Mouse (Mus musculus) macrophage (primary cell): ENCODE results near the gene Nrm. TPM values are rescaled to one million over a fixed set of nuclear protein-coding genes. Genes with fewer than 3 reads are reported as not detected.

Experiments
- H3K27ac ChIP-seq: fragments of 350-480 bp; formaldehyde crosslinking; 2 replicates; pipeline ENCODE4 v1.9.0; 2021
- H3K36me3 ChIP-seq: fragments of 350-480 bp; formaldehyde crosslinking; 2 replicates; pipeline ENCODE4 v1.9.0; 2021; ENCODE audit errors: inconsistent target
- H3K4me3 ChIP-seq: fragments of 350-480 bp; formaldehyde crosslinking; 2 replicates; pipeline ENCODE4 v1.9.0; 2021; ENCODE audit errors: inconsistent target
- H3K79me2 ChIP-seq: fragments of 350-480 bp; formaldehyde crosslinking; 2 replicates; pipeline ENCODE4 v1.9.0; 2021; ENCODE audit errors: inconsistent target
- WGBS: methylation state at CpG from one replicate; pipeline ENCODE4 v1.1.7; 2026; ENCODE audit warnings: inconsistent platforms; ENCODE audit not compliant: missing documents; 5-methylcytosine and 5-hydroxymethylcytosine counted together
- polyA plus RNA-seq: library from polyadenylated mRNA; stranded (reverse); fragments of 250-400 nt; gene quantifications from 3 replicates; pipeline ENCODE4 v1.2.4, GENCODE M21; 2018; ENCODE audit warnings: inconsistent platforms
- total RNA-seq, 78 experiments: library from RNA; depleted of rRNA; stranded (reverse); fragments of 250-400 nt; gene quantifications; 1 replicate in 9 of 78; 2 replicates in 24 of 78; 3 replicates in 43 of 78; 4 replicates in 2 of 78; pipeline ENCODE4 v1.2.4; 2018; ENCODE audit warnings: inconsistent platforms in 56 of 78

Gene Nrm
- total RNA-seq (2018; cell fraction: chromatin; rRNA removed), result 1 to 10 TPM in 12 of 26 experiments, under 1 TPM in 3, not detected in 11; 0.48 to 6.9 (median 1.9) TPM
- 1 to 10 TPM; 4.5 to 9.2 (median 6.2) TPM for total RNA-seq (2018; cell fraction: cytosol; rRNA removed)
- total RNA-seq (2018; cell fraction: nucleus; rRNA removed), result 10 to 100 TPM in 4 of 26 experiments, 1 to 10 TPM in 22; 2.0 to 31.9 (median 4.7) TPM
- 5.9 to 14.4 TPM (median 6.8 TPM) in 3 replicates for polyA plus RNA-seq

DNA sequence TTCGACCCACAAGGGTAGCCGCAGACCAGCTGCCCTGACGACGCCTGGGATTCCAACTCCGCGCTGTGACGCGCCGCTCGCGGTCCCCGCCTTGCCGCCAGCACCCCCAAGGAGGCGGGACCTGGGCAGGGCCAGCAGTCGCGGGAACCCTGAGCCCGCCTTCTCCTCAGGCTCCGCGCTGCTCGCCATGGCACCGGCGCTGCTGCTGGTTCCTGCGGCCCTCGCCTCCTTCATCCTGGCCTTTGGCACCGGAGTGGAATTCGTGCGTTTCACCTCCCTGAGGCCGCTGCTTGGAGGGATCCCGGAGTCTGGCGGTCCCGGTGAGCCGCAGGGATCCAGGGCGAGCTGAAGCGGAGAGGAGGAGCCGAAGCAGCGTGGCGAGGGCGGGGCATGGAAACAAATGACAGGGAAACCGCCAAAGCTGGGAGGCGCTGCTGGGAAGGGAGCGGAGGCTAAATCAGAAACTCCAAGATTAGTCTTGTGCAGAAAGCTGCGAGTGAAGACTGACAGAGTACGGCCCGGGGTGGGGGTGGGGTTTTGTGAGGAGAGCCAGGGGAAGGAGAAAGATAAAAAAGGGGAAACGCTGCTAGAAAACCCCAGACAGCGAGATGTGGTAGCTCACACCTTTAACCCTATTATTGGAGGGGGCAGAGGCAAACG, at the start of gene Nrm:
Nrm (plus strand) TSS at position 121 of the 660 bp plus-strand sequence.
- Histone ChIP-seq H3K4me3 (peak within 1 kb of the TSS; percentile 23), H3K79me2 (peaks cover 20% of the 10 kb centered on the region; the same call in 1 of the 2 replicates), H3K27ac (peak within 1 kb of the TSS; percentile 71), H3K36me3 (no peaks in the 10 kb centered on the region)
- WGBS, result 2% methylated on average over 46 of the region's 47 CpGs

DNA sequence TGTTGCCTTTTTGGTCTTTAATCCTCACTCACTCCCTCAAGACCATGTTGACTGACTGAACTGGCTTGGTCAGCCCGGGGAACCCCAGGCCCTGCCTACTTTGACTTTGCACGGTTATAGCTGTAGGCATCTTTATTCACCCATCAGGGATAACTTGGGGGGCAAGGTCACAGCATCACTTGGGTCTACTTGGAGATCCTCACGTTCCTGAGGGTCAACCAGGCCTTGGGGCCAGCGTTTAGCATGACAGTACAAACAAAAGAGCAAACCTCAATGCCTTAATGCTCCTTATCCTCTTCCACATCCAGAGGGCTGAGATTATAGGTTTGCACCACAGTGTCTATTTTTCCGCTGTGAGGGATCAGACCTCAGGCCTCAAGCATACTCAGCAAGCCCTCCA, 48.8 kb upstream of the Nrm start:
- Histone ChIP-seq H3K36me3 (no peaks in the 10 kb centered on the region), H3K4me3 (no peak overlapping the region), H3K27ac (peak overlapping the region; percentile 86), H3K79me2 (no peaks in the 10 kb centered on the region)
- WGBS, result 92% methylated on average over 5 of the region's 5 CpGs

DNA sequence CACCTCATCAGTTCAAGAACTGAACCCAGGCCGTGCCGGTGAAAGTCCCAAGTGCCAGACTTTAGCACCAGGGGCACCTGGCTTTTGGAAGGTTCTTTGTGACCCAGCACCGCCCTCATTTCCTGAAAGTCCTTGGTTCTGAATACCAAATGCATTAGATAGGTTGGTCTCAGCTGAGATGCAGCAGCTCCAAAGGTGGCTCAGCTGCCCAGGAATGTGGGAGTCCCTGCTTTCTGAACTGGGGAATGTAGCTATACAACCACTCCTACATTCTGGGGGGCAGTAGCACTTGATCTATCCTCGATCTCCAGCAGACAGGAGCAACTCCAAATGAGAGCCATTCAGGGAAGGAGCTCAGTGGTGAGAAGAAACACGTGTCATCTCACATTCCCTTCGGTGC, 48.4 kb upstream of the Nrm start:
- Histone ChIP-seq H3K36me3 (no peaks in the 10 kb centered on the region), H3K27ac (peak overlapping the region; percentile 86), H3K4me3 (no peak overlapping the region), H3K79me2 (no peaks in the 10 kb centered on the region)
- 58% methylated on average over 6 of the region's 6 CpGs for WGBS

DNA sequence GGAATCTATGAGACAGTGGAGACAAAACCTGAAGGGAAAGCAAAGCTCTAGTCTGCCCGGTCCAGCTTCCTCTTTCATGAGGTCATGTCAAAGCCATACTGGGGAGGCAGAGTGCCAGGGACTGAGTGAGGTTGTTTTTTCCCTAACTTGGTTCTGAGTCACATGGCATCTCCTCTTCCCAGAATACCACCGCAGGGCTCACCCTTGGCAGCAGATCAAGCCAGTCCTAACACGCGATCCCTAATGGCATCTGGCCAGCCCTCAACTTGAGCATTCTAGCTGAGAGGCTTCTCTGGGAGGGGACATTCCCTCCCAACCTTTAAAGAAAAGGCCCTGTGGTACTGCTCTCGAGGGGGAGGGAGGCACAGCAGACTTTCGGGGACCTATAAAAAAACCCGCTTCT, 47.9 kb upstream of the Nrm start:
- H3K27ac ChIP-seq, result peak overlapping the region; percentile 86
- no peak overlapping the region for H3K4me3 ChIP-seq
- 7% methylated on average over 7 of the region's 7 CpGs for WGBS
- no peaks in the 10 kb centered on the region for H3K36me3 ChIP-seq
- no peaks in the 10 kb centered on the region for H3K79me2 ChIP-seq

DNA sequence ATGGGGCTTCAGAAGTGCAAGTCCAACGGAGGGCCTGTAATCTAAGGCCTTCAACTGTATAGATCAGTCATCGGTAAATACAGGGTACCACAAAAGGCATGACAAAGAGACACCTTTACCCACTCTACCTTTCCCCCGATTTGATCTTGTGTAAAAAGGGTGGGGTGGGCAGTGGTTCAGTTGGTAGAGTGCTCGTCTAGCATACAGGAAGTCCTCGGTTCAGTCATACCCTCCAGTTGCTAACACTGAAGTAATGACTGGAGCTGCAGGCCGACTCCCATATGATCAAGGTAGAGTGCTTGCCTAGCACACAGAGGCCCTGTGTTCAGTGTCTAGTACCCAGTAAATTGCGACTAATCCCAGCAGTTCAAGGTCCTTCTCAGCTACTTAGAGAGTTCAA, 47.5 kb upstream of the Nrm start:
- no peaks in the 10 kb centered on the region for H3K36me3 ChIP-seq
- peak overlapping the region; percentile 86 for H3K27ac ChIP-seq
- 21% methylated on average over 6 of the region's 7 CpGs for WGBS
- no peak overlapping the region for H3K4me3 ChIP-seq
- no peaks in the 10 kb centered on the region for H3K79me2 ChIP-seq

DNA sequence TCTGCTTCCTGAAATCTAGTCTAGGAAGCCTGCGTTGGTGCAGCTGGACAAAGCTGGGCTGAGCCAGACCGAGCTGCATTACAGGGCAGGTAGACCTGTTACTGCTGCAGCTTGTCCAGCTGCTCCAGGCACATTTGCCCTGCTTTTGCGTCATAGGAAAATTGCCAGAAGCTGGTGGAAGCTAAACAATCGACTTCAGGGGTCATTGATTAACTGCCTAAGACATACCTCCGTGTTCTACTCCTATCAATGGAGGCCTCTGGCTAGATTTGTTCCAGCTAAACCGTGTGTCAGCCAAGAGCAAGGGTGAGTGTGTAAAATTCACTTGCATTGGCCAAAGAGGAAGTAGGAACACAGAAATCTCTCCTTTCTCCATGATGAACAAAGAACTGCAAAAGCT, 46.4 kb upstream of the Nrm start:
- H3K4me3 ChIP-seq, result no peak overlapping the region
- peak overlapping the region; percentile 86 for H3K27ac ChIP-seq
- WGBS, result 44% methylated on average over 6 of the region's 6 CpGs

DNA sequence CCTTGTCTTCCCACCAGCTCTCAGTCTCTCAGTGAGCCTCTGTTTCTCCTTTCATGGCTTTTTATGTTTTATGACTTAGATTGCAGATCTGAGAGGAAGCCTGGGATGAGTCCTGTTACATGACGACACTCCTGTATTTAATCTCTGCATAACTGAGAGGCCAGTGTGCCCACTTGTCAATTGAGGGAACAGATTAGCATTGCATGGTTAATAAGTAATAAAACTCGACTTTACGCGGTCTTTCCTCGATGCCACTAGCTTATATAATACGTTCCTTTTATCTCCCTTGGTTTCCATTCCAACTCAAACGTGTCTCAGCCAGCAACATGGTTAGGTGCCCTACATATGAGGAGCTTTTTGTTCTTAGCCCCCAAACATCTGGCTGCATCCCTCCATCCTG, 45.3 kb upstream of the Nrm start:
- 81% methylated on average over 7 of the region's 7 CpGs for WGBS
- H3K4me3 ChIP-seq, result no peak overlapping the region

More for the DNA sequence above, 46.4 kb upstream of the Nrm start:
- Histone ChIP-seq H3K79me2 (no peaks in the 10 kb centered on the region), H3K36me3 (no peaks in the 10 kb centered on the region)

DNA sequence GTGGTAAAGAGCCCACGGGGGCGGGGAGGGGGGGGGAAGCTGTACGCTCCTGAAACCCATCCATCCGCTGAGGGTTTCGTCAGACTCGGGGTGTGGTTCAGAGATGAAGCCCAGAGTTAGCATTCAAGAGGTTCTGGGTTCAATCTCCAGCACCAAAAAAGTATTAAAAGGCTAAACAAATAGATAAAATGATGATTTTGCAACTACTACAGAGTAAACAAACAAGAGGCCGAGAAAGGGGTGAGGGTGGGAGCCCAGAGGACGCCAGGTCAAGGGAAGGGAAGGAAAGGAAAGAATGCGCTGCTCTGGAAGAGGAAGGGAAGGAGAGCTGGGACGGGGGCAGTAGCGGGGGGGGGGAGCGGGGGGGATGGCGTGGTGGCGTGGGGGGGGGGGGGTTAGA, 44.4 kb upstream of the Nrm start:
- WGBS, result 75% methylated on average over 6 of the region's 14 CpGs
- peaks cover 3% of the 10 kb centered on the region for H3K79me2 ChIP-seq
- H3K36me3 ChIP-seq, result no peaks in the 10 kb centered on the region

More for the DNA sequence above, 45.3 kb upstream of the Nrm start:
- H3K36me3 ChIP-seq, result no peaks in the 10 kb centered on the region
- H3K79me2 ChIP-seq, result no peaks in the 10 kb centered on the region
- peak overlapping the region; percentile 86; the same call in 1 of the 2 replicates for H3K27ac ChIP-seq

DNA sequence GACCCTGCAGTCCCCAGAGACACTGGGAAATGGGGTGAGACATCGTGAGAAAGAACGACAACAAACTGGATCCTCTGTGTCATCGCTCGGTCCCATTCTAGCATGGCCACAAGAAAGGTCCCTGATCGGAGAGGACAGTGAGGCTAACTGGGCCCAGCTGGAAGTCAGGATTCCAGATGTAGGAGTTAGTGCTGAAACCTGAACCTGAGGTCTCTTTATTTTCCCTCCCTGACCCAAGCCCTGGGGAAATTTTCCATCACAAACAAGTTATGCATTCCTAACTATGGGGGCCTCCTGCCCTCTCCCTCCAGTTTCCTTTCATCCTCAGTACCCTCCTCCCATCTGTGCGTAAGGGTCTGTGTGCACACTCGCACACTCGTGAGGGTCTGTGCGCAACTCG, 43.9 kb upstream of the Nrm start:
- Histone ChIP-seq H3K4me3 (no peak overlapping the region), H3K27ac (no peak overlapping the region), H3K36me3 (no peaks in the 10 kb centered on the region), H3K79me2 (peaks cover 8% of the 10 kb centered on the region)
- 93% methylated on average over 10 of the region's 10 CpGs for WGBS

More for the DNA sequence above, 44.4 kb upstream of the Nrm start:
- Histone ChIP-seq H3K4me3 (no peak overlapping the region), H3K27ac (no peak overlapping the region)

DNA sequence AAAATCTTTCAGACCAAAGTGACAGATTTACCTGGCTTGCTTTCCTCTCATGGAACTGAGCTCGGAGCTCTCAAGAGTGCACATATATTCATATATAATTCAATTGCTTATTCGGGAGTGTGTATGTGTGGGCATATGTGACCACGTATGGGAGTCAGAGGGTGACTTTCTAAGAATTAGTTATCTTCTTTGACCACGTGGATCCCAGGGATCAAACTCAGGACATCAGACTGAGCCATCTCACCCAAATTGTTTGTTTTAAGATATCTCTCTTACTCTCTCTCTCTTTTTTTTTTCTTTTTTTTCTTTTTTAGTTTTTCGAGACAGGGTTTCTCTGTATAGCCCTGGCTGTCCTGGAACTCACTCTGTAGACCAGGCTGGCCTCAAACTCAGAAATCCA, 41.0 kb upstream of the Nrm start:
- H3K79me2 ChIP-seq, result peaks cover 13% of the 10 kb centered on the region
- no peak overlapping the region for H3K27ac ChIP-seq
- WGBS, result 92% methylated on average over 4 of the region's 5 CpGs
- peaks cover 3% of the 10 kb centered on the region; the same call in 1 of the 2 replicates for H3K36me3 ChIP-seq
- H3K4me3 ChIP-seq, result no peak overlapping the region

DNA sequence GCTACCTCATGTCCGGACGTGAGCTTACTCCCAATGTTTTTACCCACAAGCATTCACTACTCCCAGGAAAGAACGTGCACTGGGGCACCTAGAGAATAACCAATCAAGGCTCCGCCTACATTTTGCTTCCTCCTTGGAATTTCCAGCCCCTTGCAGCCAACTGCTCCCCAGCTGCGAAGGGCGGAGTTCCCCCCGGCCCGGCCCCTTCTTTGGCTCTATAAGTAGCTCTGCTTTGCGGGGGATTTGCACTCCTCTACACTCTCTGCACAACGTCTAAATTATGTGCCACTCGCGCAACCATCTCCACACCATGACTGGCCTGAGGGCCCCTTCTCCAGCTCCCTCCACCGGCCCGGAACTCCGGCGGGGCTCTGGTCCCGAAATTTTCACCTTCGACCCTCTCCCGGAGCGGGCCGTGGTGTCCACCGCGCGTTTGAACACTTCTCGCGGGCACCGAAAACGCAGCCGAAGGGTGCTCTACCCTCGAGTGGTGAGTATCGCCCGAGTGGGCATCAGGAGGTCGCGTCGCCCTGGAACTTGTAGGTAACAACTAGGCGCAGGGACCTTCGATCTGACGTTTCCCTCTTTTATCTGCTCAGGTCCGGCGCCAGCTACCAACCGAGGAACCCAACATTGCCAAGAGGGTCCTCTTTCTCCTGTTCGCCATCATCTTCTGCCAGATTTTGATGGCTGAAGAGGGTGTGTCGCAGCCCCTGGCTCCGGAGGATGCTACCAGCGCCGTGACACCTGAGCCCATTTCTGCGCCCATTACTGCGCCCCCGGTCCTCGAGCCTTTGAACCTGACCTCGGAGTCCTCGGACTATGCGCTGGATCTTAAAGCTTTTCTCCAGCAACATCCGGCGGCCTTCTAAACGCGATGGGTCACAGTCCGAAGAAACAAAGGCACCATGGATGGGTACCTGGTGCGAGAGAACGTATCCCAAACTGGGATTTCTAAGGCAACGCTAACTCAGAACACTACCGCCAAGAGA, 39.4 kb upstream of the Nrm start, which contains the start of gene Ier3:
Ier3 (plus strand) TSS at position 246 of the 992 bp plus-strand sequence.
- Histone ChIP-seq H3K36me3 (peaks cover 19% of the 10 kb centered on the region), H3K4me3 (peak within 1 kb of the TSS; percentile 94), H3K79me2 (peaks cover 13% of the 10 kb centered on the region), H3K27ac (peak within 1 kb of the TSS; percentile 84)
- under 1% methylated on average over 62 of the region's 62 CpGs for WGBS

DNA sequence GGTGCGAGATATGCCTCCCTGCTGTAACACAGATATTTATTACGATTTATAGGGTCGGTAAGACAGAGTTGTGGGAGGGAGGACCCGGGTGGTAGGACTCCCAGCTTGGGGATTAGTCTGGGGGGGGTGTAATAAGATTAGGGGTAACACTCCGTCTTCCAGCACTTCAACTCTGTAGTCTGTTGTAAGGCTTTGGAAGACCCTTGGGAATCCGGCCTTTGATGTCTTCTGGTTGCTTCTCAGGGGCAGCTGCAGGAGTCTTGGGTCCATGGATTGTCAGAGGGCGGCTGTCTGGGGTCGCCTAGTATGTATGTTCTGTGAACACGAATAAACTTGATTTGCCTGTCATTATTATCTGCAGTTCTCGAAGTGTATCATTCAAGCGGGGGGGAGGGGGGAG, 38.6 kb upstream of the Nrm start:
- peak overlapping the region; percentile 84 for H3K27ac ChIP-seq
- H3K79me2 ChIP-seq, result peaks cover 13% of the 10 kb centered on the region
- 1% methylated on average over 11 of the region's 11 CpGs for WGBS
- peak overlapping the region; percentile 94 for H3K4me3 ChIP-seq
- H3K36me3 ChIP-seq, result peaks cover 27% of the 10 kb centered on the region

DNA sequence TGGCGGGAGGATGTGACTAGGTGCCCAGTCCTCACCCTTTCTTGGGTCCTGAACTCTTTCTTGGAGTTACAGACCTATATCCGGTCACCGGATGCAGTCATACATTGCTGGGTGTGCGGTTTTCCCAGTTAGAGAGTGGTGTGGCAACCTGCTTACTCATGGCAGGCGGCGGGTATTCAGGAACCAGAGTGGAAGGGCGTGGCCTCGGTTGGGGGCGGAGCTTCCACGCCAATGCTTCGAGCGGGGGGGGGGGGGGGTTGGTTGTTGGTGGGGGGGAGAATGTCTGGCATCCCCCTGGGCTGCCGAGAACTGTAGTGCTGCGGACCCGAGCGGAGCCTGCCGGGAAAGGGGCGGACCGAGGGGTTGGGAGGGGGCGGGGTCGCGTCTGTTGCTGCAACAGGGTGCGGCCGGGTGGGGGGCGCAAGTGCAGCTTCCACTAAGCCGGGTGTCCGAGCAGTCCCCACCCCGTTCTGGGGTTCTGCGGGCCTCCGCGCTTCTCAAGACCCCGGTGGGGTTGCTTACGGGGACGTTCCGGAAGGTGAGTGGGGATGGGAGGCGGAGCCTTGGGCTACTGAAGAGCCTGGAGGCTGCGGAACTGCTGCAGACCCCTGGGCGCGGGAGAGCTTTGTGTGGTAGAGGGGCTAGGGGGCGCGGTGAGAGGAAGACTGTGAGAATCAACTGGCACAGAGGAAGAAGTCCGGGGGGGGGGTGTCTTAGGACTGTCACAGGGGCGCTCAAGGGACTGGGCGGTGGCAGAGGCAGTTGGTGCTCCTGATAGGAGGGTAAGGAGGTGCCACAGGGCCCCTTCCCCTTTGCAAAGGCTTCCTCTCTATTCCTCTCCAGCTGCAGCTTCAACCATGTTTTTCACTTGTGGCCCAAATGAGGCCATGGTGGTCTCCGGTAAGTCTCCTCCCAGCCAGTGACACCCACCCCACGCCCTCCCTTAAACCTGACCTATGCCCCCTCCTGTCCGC, 37.9 kb upstream of the Nrm start, which contains the start of gene Flot1:
Flot1 (plus strand) TSS at position 267 of the 974 bp plus-strand sequence.
- Histone ChIP-seq H3K27ac (peak within 1 kb of the TSS; percentile 84), H3K36me3 (peaks cover 29% of the 10 kb centered on the region), H3K4me3 (peak within 1 kb of the TSS; percentile 94), H3K79me2 (peaks cover 13% of the 10 kb centered on the region)
- WGBS, result 3% methylated on average over 40 of the region's 47 CpGs
